Mouse (Mus musculus): ENCODE data around the gene Col5a3.
"Not testable (repeated sequence)": the region's sequence is repeated elsewhere in the genome, so short reads cannot be mapped to it uniquely, and the experiment has no call there.

Gene Col5a3

GRCm38 (mm10) chr9:20814521-20815272, at the start of gene Col5a3:
Gene Col5a3, minus strand, starts transcription at chr9:20815067.
- DNase-seq (ENCODE audit: extremely low spot score, low read depth, low spot score): no peak

GRCm38 (mm10) chr9:20862225-20862624, 47.4 kb upstream of the Col5a3 start:
- DNase-seq (ENCODE audit: extremely low spot score, low read depth, low spot score): no peak

- DNase-seq (ENCODE audit: extremely low spot score, low read depth, low spot score): no peak
These were observed 47.0 kb upstream of the Col5a3 start for GRCm38 (mm10) chr9:20861821-20862220.

- no peak for DNase-seq (ENCODE audit: extremely low spot score, low read depth, low spot score)
These were observed 45.1 kb upstream of the Col5a3 start for GRCm38 (mm10) chr9:20859926-20860325.

GRCm38 (mm10) chr9:20857131-20857530, 42.3 kb upstream of the Col5a3 start:
- DNase-seq (ENCODE audit: extremely low spot score, low read depth, low spot score): peak; percentile 86

GRCm38 (mm10) chr9:20850179-20850578, 35.3 kb upstream of the Col5a3 start:
- DNase-seq (ENCODE audit: extremely low spot score, low read depth, low spot score): no peak

- DNase-seq (ENCODE audit: extremely low spot score, low read depth, low spot score): no peak
These were observed 27.8 kb upstream of the Col5a3 start for GRCm38 (mm10) chr9:20842670-20843069.

GRCm38 (mm10) chr9:20842211-20842610, 27.3 kb upstream of the Col5a3 start:
- no peak for DNase-seq (ENCODE audit: extremely low spot score, low read depth, low spot score)

- DNase-seq (ENCODE audit: extremely low spot score, low read depth, low spot score): no peak
These were observed 24.1 kb upstream of the Col5a3 start for GRCm38 (mm10) chr9:20838931-20839330.

- DNase-seq (ENCODE audit: extremely low spot score, low read depth, low spot score): no peak
These were observed 22.5 kb upstream of the Col5a3 start for GRCm38 (mm10) chr9:20837184-20837947.

GRCm38 (mm10) chr9:20835431-20835954, 20.6 kb upstream of the Col5a3 start:
- DNase-seq (ENCODE audit: extremely low spot score, low read depth, low spot score): not testable (repeated sequence)

- no peak for DNase-seq (ENCODE audit: extremely low spot score, low read depth, low spot score)
These were observed 20.0 kb upstream of the Col5a3 start for GRCm38 (mm10) chr9:20834881-20835280.

- DNase-seq (ENCODE audit: extremely low spot score, low read depth, low spot score): peak; percentile 73
These were observed 16.2 kb upstream of the Col5a3 start for GRCm38 (mm10) chr9:20830901-20831643.

- no peak for DNase-seq (ENCODE audit: extremely low spot score, low read depth, low spot score)
These were observed 13.3 kb upstream of the Col5a3 start for GRCm38 (mm10) chr9:20828127-20828526.

- DNase-seq (ENCODE audit: extremely low spot score, low read depth, low spot score): no peak
These were observed 10.9 kb upstream of the Col5a3 start for GRCm38 (mm10) chr9:20825781-20826180.

GRCm38 (mm10) chr9:20822821-20823220, 8.0 kb upstream of the Col5a3 start:
- DNase-seq (ENCODE audit: extremely low spot score, low read depth, low spot score): no peak

GRCm38 (mm10) chr9:20820001-20820400, 5.1 kb upstream of the Col5a3 start:
- DNase-seq (ENCODE audit: extremely low spot score, low read depth, low spot score): no peak

- no peak for DNase-seq (ENCODE audit: extremely low spot score, low read depth, low spot score)
These were observed 3.4 kb upstream of the Col5a3 start, which contains the start of gene Rdh8 for GRCm38 (mm10) chr9:20818236-20818635. Gene Rdh8, plus strand, starts transcription at chr9:20818503.

- no peak for DNase-seq (ENCODE audit: extremely low spot score, low read depth, low spot score)
These were observed 2.2 kb downstream of the Col5a3 start for GRCm38 (mm10) chr9:20812537-20813271.

GRCm38 (mm10) chr9:20810773-20811172, 4.1 kb downstream of the Col5a3 start:
- no peak for DNase-seq (ENCODE audit: extremely low spot score, low read depth, low spot score)

GRCm38 (mm10) chr9:20810271-20810670, 4.6 kb downstream of the Col5a3 start:
- DNase-seq (ENCODE audit: extremely low spot score, low read depth, low spot score): no peak

Measured in hindlimb bud, embryonic 11.5 days (tissue).